Mouse (Mus musculus) layer of hippocampus, postnatal 25 days (tissue): ENCODE data around the gene Scel. TPM values are rescaled to one million over a fixed set of nuclear protein-coding genes. Genes with fewer than 3 reads are reported as not detected.
"Not testable (repeated sequence)": the region's sequence is repeated elsewhere in the genome, so short reads cannot be mapped to it uniquely, and the experiment has no call there.

Experiments
- DNase-seq, 2 experiments: peaks; one replicate each; pipeline ENCODE4 v3.0.0; 2022; ENCODE audit warnings: mixed read lengths in 2 of 2, low spot score in 1 of 2; ENCODE audit errors: extremely low spot score in 1 of 2
- total RNA-seq, 2 experiments: library from RNA; stranded (reverse); gene quantifications; 2 replicates each; pipeline ENCODE4 v1.2.3; 2021

Gene Scel
- under 1 TPM; 0.33 to 0.52 TPM for total RNA-seq

- no peak for DNase-seq
Measured at GRCm38 (mm10) chr14:103512802-103513472, at the start of gene Scel. Gene Scel (plus strand): TSS chr14:103513342.

DNA sequence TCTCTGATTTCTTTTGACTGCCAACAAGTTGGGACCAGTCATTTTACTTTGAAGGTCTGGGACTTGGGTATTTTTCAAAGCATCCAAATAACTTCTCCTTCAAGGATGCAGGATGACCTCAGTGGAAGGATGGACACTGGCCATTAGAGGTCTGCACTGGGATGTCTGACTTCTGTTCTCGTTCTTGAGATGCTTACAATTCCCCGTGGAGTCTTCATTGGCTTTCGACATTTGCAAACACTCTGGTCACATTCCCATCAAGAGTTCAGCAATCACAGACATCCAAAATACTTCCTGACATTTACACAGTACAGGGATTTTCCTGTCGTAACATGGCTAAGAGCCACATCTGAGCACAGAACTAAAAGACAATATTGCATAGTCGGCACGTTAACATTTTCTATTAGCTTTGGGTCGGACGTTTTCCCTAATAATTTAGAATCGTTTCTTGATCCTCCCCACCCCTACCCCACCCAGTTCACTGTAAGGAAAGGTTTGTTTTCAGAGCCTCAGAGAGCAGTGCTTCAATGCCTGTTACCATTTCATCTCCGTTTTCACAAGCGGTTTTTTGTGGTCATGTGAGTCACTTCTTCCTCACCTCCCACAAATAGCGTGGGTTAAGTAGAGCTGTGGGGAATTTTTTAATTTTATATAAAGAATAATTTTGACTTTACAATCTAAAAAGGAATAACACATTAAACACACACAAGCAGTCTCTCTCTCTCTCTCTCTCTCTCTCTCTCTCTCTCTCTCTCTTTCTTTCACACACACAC, 44.3 kb upstream of the Scel start:
- no peak for DNase-seq

- DNase-seq, result peak; percentile 35 to 37
Measured at GRCm38 (mm10) chr14:103469464-103470015, 43.6 kb upstream of the Scel start.

DNA sequence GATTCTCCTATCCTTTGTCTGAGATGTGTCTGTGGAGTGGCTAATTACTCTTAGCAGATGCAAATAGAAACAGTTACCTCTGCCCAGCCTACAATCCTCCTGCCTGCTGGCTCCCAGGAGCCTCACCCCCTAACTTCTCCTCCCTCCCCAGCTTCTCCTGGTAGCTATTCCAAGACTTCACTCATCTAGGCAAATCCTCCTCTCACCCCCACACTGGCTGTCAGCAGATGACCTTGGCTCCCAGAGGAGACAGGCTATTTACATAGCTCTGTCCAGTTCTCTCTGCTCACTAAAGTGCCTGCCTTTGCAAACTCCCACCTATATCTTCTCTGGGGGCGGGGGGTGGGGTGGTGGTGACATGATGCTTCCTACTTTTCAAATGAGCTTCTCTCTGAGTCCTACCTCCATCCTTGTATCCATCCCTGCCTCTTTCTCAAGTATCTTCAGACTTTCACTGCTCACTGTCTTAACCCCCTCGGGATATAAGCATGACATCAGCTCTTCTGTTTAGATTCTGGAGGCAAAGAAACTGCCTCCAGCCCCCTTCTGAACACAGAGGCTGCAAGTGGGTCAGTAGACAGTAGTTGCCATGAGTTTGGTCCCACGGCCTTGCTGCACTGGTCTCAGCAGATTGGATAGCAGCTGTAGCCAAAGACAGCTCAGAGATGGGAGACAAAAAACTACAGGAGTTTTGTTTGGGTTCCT, 41.9 kb upstream of the Scel start:
- no peak for DNase-seq

- DNase-seq, result peak; percentile 40 to 60
Measured at GRCm38 (mm10) chr14:103471806-103472553, 41.2 kb upstream of the Scel start.

DNA sequence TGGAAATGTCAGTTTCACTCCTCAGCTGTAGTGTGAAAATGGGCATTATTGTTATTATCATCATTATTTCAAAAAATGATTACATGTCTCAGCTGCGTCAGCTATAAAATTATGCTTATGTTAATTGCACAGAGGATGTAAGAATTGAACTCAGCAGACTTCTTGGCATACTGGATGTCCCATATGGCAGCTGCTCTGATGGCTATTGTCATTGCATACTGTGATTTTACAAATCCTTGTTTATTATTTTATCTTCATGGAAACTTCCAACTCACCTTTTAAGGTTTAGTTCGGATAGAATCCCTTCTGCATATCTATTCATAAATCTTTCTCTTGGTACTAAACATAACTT, 40.6 kb upstream of the Scel start:
- DNase-seq, result no peak

DNA sequence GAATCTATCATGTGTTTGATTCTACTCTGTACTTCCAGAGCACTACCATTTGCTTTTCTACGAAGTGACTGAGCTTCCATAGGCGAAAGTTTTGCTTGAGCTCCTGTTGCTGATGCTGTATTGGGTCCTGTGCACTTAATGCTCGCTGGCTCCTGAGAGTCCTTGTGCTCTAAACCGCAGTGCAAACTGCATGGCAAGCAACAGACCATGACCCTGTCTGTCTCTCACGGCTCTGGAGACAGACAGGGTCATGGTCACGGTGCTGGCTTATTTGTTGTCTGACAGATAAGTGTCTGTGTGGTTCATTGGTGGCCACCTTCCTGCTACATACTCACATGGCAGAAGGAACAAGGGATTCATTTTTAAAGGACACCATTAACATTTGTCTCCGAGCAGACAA, 37.8 kb upstream of the Scel start:
- no peak for DNase-seq

- not testable (repeated sequence) for DNase-seq
Measured at GRCm38 (mm10) chr14:103476232-103476631, 36.9 kb upstream of the Scel start.

DNA sequence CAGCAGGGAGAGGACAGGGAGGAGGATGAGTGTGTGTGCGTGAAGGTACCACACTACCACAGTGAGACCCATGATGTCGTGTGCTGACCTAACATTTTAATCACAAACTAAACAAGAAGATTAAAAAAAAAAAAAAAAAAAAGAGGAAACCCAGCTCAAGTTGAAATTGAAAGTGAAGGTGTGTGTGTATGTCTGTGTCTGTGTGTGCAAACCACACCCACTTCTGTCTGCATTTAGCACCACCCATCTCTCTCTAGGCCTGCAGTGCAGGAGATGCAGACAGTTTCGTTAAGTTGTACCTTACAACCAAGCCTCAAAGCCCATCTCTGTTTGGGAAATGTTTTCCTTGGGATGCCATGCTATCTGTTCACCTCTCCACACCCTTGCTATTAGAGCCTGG, 35.9 kb upstream of the Scel start:
- no peak for DNase-seq

GRCm38 (mm10) chr14:103477959-103478358, 35.2 kb upstream of the Scel start:
- DNase-seq, result no peak

DNA sequence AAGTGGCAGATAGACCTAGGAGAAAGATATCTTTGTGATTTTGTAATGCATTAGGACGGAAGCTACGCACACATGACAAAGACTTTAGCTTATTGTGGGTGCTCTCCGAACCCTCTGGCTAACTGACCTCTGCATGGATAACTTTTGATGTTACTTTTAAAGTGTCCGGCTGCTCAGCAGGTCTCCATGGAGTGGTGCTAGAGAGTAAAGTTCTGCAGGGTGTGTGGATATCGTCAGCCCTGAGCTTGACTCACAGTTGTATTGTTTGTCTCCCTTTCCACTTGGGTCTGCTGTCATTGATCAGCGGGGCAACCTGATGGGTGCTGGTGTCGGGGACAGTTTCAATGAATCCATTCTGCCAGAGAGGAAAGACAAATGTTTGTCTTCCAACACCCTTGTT, 33.7 kb upstream of the Scel start:
- DNase-seq, result no peak

GRCm38 (mm10) chr14:103481514-103481913, 31.6 kb upstream of the Scel start:
- no peak for DNase-seq

DNA sequence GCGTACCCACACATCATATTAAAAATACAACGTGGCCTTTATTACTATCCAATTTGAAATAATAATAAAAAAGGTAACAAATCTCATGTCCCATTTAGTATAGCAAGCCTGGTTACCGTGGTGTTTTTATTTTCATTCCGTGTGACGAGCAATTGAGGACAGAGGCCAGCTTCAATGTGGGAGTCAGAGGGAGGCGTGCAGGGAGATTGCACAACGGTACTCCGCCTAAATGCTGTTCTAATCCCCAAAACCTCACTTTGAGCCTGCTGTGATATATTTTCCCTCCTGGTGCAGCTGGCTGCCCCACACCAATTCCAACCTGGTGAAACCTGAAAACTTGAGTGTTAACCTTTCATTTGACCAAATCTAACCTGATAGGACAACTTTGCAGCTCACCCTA, 27.5 kb upstream of the Scel start:
- DNase-seq, result no peak

GRCm38 (mm10) chr14:103486974-103487373, 26.2 kb upstream of the Scel start:
- no peak for DNase-seq

GRCm38 (mm10) chr14:103488659-103489058, 24.5 kb upstream of the Scel start:
- no peak for DNase-seq

GRCm38 (mm10) chr14:103498199-103498598, 14.9 kb upstream of the Scel start:
- DNase-seq, result no peak

DNA sequence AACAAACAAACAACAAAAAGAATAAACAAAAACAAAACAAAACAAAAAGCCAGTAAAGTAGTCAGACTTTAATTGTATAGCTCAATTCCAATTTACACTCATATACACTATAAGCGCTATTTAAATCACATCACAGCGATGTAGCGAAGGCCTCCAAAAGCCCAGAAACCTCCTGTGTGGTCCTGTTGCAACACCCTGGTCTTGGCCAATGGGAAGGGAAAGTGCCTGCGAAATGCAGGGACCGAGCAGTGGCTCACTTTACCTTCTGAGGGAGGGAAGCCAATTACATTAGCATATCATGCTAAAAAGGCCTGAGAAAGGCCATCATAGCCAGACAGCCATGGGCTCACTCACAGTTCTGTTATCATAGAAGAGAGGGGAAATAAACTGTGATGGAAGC, 14.5 kb upstream of the Scel start:
- no peak for DNase-seq

GRCm38 (mm10) chr14:103499060-103499459, 14.1 kb upstream of the Scel start:
- no peak for DNase-seq

GRCm38 (mm10) chr14:103500309-103500708, 12.8 kb upstream of the Scel start:
- DNase-seq, result no peak

- DNase-seq, result no peak
Measured at GRCm38 (mm10) chr14:103500941-103501340, 12.2 kb upstream of the Scel start.

DNA sequence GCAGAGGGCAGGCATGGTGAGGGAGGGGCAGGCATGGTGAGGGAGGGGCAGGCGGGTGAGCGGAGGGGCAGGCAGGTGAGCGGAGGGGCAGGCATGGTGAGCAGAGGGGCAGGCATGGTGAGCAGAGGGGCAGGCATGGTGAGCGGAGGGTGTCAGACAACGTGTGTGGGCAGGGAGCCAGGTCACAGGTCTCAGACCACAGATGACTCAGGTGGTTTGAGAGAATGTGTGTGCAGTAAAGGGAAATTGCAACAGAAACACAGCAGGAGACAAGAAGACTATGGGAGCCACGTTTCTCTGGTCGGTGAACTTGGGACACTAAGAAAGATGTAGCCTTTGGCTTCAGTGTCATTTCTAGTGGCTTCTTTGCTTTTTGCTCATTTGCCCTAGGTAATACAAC, 8.6 kb upstream of the Scel start:
- DNase-seq, result no peak
